Mouse (Mus musculus): ENCODE data around the gene Mast1. TPM values are rescaled to one million over a fixed set of nuclear protein-coding genes. Genes with fewer than 3 reads are reported as not detected.

Mast1 gene
- polyA plus RNA-seq, 1 experiment from 2014 or later: 0.39 TPM

DNA sequence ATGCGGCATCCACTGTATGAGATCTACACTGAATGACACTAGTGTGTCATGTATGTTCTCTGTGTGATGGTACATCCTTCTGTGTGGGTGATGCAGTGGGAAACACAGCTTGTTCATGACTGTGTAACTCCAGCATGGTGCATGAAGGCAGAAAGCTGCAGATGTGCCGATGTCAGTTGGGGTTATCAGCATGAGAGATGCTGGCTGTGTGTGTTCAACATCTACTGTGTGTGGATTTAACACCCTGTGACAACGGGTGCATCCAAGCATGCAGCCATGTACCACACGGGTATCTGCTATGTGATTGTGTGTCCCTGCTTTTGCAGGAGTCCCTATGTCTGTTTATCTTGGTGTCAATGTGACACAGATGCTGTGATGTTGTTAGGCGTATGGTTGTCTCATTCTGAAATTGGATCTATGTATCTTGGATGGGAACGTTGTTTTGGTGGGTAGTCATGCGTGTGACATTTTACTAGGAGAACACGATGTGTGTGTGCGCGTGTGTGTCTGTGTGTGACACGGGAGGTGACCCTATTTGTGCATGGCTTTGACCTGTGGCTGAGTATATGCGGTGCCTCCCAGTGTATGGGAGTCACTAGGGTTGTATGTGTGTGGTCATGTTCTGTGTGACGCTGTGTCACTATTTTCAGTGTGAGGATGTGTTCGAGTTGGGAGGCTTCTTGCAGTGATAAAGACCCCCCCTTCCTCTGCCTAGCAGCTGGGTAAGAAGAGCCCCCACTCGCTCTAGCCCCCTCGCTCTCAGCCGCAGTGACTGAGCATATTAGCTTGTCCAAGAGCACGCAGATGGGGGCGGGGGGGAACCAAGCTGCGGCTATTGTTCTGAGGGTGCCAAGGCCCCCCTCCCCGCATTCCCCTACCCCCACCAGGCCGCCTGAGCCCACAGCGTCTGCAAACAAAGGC is 858 bp downstream of the Mast1 start:
- no peak for TF ChIP-seq CTCF (IDR thresholded peaks at IDR 0.05; ENCODE audit: low read depth)
- no peaks in the 10 kb centered on the region for H3K36me3 ChIP-seq (ENCODE audit: insufficient read depth)
- 24% methylated on average over 23 of the region's 23 CpGs for WGBS
- no peak overlapping the region for H3K9ac ChIP-seq
- H3K4me1 ChIP-seq (ENCODE audit: insufficient read depth): no peaks in the 10 kb centered on the region
- H3K27me3 ChIP-seq (ENCODE audit: insufficient read depth, low read length): peaks cover 52% of the 10 kb centered on the region
- DNase-seq: no peak
- H3K9me3 ChIP-seq (ENCODE audit: low read depth, low read length): no peaks in the 10 kb centered on the region
- no peak overlapping the region for H3K27ac ChIP-seq (ENCODE audit: low read depth)
- peak overlapping the region; percentile 37 for H3K4me3 ChIP-seq (ENCODE audit: low read depth, low read length)
- peak overlapping the region; percentile 71 for H3K4me2 ChIP-seq
- ATAC-seq (ENCODE audit: insufficient read depth): no peak

DNA sequence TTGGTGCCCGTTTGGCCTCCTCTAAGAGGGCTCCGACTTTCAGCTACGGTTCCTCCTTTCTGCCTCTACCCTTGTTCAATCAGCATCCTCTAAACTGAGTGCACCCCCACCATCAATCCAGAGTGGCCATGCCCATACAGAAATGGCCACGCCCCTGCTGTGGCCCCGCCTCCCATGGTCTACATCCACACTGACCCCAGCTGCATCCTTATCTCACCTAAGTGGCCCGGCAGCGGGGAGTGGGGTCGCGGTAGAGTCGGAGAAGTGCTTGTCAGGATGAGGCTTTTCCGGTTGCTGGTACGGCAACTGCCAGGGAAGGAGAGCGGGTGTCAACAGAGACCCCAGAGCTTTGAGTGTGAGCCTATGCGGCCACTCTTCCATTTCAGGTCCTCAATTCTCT is 1.7 kb downstream of the Mast1 start:
- Histone ChIP-seq H3K36me3 (ENCODE audit: insufficient read depth) (no peaks in the 10 kb centered on the region), H3K9me3 (ENCODE audit: low read depth, low read length) (no peaks in the 10 kb centered on the region), H3K4me2 (no peak overlapping the region), H3K9ac (no peak overlapping the region), H3K27ac (ENCODE audit: low read depth) (no peak overlapping the region), H3K4me3 (ENCODE audit: low read depth, low read length) (no peak overlapping the region), H3K4me1 (ENCODE audit: insufficient read depth) (no peaks in the 10 kb centered on the region), H3K27me3 (ENCODE audit: insufficient read depth, low read length) (peaks cover 56% of the 10 kb centered on the region)
- TF ChIP-seq CTCF (IDR thresholded peaks at IDR 0.05; ENCODE audit: low read depth): no peak
- WGBS: 6% methylated on average over 14 of the region's 14 CpGs
- DNase-seq: no peak
- ATAC-seq (ENCODE audit: insufficient read depth): no peak

DNA sequence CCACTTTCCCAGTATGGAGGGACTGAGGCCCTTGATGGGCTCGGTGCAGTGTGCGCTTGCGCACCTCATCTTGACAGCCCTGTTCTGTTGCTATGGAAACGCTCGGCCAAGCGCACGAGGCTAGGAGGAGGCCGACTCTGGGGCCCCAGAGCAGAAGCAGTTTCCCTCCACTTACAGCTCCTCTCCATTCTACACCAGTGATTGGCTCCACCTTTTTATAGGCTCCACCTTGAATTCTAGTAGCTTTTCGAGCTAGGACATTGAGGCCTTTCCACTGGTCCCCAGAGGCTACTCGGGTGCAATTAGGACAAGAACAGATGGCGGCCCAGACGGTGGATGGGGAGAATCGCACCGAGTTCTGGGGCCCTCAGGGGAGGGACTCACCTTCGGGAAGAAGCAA is 2.3 kb downstream of the Mast1 start:
- H3K27me3 ChIP-seq (ENCODE audit: insufficient read depth, low read length): peaks cover 62% of the 10 kb centered on the region
- peak; percentile 69 for DNase-seq
- H3K4me3 ChIP-seq (ENCODE audit: low read depth, low read length): no peak overlapping the region

DNA sequence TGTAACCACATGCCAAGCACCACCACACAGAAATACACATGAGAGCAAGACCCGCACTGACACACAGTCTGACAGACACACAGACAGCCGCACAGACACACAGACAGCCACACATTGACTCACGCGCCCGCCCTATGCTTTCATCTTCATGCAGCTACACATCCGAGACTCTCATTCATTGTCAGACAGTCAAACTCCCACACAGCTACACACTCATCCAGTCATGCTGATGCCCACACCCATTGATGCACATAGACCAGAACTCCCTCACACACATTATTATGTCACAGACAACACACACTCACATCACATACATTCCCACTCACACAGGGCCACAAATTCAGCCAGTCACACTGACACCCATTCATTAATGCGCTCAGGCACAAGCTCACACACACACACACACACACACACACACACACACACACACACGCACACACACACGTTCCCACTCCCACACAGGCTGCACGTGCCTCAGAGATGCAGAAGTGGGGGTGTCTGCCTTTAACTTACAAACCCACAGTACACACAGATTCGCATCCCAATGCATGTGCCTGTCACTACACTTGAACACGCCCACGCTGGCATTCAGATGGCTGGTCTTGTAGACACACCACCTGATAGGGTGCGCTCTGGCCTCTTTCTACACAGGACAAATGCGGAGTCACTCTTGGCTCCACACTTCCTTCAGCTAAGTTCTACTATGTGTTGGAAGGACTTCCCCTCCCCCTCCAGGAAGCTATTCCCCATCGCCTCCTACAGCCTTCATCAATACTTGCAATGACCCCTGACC is 3.2 kb downstream of the Mast1 start:
- Histone ChIP-seq H3K36me3 (ENCODE audit: insufficient read depth) (no peaks in the 10 kb centered on the region), H3K9me3 (ENCODE audit: low read depth, low read length) (no peaks in the 10 kb centered on the region), H3K27ac (ENCODE audit: low read depth) (no peak overlapping the region), H3K4me1 (ENCODE audit: insufficient read depth) (no peaks in the 10 kb centered on the region), H3K4me3 (ENCODE audit: low read depth, low read length) (no peak overlapping the region), H3K27me3 (ENCODE audit: insufficient read depth, low read length) (peaks cover 71% of the 10 kb centered on the region), H3K9ac (no peak overlapping the region), H3K4me2 (no peak overlapping the region)
- TF ChIP-seq CTCF (IDR thresholded peaks at IDR 0.05; ENCODE audit: low read depth): no peak
- WGBS: 80% methylated on average over 16 of the region's 16 CpGs
- ATAC-seq (ENCODE audit: insufficient read depth) (no peak), DNase-seq (no peak)

More for the DNA sequence above, 2.3 kb downstream of the Mast1 start:
- Histone ChIP-seq H3K4me2 (no peak overlapping the region), H3K36me3 (ENCODE audit: insufficient read depth) (no peaks in the 10 kb centered on the region), H3K9ac (no peak overlapping the region), H3K4me1 (ENCODE audit: insufficient read depth) (no peaks in the 10 kb centered on the region), H3K27ac (ENCODE audit: low read depth) (no peak overlapping the region), H3K9me3 (ENCODE audit: low read depth, low read length) (no peaks in the 10 kb centered on the region)
- WGBS: under 1% methylated on average over 15 of the region's 15 CpGs
- peak; percentile 63 for ATAC-seq (ENCODE audit: insufficient read depth)
- no peak for TF ChIP-seq CTCF (IDR thresholded peaks at IDR 0.05; ENCODE audit: low read depth)

DNA sequence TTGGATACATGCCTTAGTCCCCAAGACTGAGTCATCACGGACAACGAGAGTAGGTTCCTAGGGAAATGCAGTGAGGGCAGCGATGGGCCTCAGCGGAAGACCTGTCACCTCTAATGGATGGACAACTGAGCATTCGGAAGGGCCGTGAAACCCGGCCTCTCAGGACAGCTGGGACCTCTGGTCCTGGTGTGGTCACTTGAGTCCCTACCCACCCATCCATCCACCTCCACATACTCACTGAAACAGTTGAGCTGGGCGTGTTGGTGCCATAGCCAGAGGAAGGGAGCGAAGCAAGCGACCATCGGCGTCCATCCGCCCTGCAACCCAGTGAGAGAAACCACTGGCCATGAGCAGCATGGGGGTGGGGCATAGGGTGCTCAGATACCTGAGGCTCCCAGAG is 6.6 kb downstream of the Mast1 start:
- H3K36me3 ChIP-seq (ENCODE audit: insufficient read depth): no peaks in the 10 kb centered on the region
- no peak overlapping the region for H3K27ac ChIP-seq (ENCODE audit: low read depth)
- no peak overlapping the region for H3K4me3 ChIP-seq (ENCODE audit: low read depth, low read length)
- no peak overlapping the region for H3K9ac ChIP-seq
- no peaks in the 10 kb centered on the region for H3K9me3 ChIP-seq (ENCODE audit: low read depth, low read length)
- DNase-seq (no peak), ATAC-seq (ENCODE audit: insufficient read depth) (no peak)
- peaks cover 41% of the 10 kb centered on the region for H3K27me3 ChIP-seq (ENCODE audit: insufficient read depth, low read length)
- H3K4me2 ChIP-seq: no peak overlapping the region
- no peak for TF ChIP-seq CTCF (IDR thresholded peaks at IDR 0.05; ENCODE audit: low read depth)
- H3K4me1 ChIP-seq (ENCODE audit: insufficient read depth): no peaks in the 10 kb centered on the region
- WGBS: 74% methylated on average over 13 of the region's 13 CpGs

DNA sequence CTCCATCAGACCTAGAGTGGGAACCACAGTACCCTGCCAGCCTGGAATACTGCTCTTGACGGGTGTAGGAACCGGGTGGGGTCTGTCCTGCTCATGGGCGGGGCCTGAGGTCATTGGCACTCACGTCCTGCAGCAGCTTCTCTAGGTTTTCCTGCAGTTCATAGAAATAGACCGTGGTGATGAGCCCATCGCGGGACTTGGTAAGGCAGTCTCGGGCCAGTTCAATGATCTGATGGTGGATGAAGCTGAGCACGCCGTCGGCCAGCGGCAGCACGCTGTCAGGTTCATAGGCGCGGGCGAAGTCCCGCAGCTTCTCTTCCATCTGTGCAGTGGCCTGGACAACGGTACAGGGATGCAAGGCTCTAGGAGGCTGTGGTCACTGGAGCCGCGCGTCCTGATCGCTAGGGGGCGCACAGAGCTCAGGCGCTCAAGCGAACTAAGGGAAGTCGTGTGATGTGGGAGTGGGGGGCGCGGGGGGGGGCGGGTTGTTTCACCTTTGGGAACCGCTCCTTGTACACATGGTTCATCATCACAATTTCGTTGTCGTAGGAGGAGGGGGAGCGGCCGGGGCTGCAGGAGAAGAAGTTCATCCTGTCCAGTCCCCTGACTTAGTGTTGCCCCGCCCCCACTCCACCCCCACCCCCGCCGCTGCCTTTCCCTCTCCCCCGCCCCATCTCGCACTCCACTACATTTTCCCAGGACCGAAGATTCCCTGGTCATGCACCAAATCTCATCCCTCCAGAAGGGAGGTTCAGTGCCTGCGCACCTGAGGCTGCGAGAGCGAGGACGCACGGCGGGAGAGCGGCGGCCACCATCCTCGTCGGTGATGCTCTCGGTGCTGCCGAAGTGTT is 8.5 kb downstream of the Mast1 start:
- 2% methylated on average over 52 of the region's 52 CpGs for WGBS

More for the DNA sequence above, 8.5 kb downstream of the Mast1 start:
- DNase-seq (peak; percentile 88), ATAC-seq (ENCODE audit: insufficient read depth) (peak; percentile 85)
- Histone ChIP-seq H3K4me3 (ENCODE audit: low read depth, low read length) (peak overlapping the region; percentile 34), H3K36me3 (ENCODE audit: insufficient read depth) (no peaks in the 10 kb centered on the region), H3K27me3 (ENCODE audit: insufficient read depth, low read length) (peaks cover 22% of the 10 kb centered on the region; the same call in 1 of the 2 replicates), H3K9ac (no peak overlapping the region; the same call in 1 of the 2 replicates), H3K9me3 (ENCODE audit: low read depth, low read length) (no peaks in the 10 kb centered on the region), H3K27ac (ENCODE audit: low read depth) (no peak overlapping the region), H3K4me1 (ENCODE audit: insufficient read depth) (no peaks in the 10 kb centered on the region), H3K4me2 (peak overlapping the region; percentile 70)
- TF ChIP-seq CTCF (IDR thresholded peaks at IDR 0.05; ENCODE audit: low read depth): peak; percentile 89

Data from lung, embryonic 14.5 days (tissue).